Mouse (Mus musculus): ENCODE measurements at regions not wholly inside any gene's neighbourhood (a gene's known extent, or its start where the extent isn't known, plus 50 kb on each side); places are given as distances from the start of the nearest gene placed in this dataset.
A peak's percentile ranks its signal among the peaks of the same experiment; 100 is the strongest.

DNA sequence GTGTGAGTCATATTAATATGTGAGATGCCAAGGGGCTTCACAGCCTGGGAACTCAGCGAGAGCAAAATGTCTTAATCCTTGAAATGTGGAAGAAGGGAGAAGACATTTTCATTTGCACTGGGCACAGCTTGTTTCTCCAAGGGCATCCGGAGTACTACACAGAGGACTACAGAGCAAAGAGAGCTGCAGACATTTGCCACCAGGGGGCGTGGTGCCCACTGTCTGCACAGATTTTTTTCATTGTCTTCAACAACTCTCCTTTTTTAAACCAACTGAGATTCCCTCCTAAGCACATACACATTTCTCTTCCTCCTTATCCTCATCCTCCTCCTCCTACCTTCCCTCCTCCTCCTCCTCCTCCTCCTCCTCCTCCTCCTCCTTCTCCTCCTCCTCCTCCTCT, 273.8 kb upstream of the Igfbp7 start:
- no peaks in the 10 kb centered on the region for H3K27me3 ChIP-seq (replicated peaks)
- H3K9me3 ChIP-seq = no peaks in the 10 kb centered on the region
- H3K9ac ChIP-seq = no peak overlapping the region
- ATAC-seq = no peak
- H3K27ac ChIP-seq = no peak overlapping the region
- 64% methylated on average over 3 of the region's 3 CpGs for WGBS
- H3K36me3 ChIP-seq = no peaks in the 10 kb centered on the region
- no peaks in the 10 kb centered on the region for H3K4me1 ChIP-seq (replicated peaks)
- no peak overlapping the region for H3K4me3 ChIP-seq (replicated peaks)
- no peak overlapping the region for H3K4me2 ChIP-seq (replicated peaks)

DNA sequence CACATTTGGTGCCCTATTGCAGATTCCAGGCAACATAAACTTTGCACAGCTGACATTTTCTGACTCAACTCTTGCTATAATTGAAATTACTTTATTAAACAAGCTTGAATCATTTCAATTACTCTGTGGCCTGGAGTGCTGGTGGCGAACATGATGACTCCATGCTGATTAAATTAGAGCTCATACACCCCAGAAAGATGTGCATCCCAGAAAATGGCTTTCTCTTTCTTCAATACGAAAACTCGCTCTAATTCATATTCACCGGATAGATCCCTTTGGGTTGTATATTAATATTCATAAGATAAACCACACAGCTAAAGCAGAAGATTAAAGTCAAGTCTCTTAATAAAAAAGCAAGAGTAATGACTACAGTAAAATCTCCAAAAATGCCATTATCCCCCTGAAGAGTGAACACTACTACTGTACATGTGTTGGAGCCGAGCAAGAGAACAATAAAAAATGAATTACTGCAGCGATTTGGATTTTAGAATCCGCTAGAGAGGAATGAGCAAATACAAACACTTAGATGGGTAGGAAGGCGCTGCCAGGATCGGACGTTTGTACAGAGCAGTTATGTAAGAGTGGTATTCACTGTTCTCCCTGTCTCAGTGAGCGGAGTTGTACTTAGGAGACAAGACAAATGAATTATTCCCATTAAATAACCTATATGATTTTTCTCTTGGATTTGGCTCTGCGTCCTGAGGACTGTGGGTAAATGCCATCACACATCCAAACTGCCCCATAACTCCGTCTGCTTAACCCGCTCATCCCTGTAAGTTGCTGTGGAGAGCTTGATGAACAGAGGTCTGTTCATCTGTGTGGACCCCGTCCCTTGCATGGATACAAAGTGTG, 264.5 kb upstream of the Igfbp7 start:
- Histone ChIP-seq H3K27me3 (replicated peaks) (no peaks in the 10 kb centered on the region), H3K4me3 (replicated peaks) (no peak overlapping the region), H3K4me2 (replicated peaks) (no peak overlapping the region), H3K9ac (no peak overlapping the region), H3K36me3 (no peaks in the 10 kb centered on the region), H3K27ac (no peak overlapping the region), H3K9me3 (no peaks in the 10 kb centered on the region), H3K4me1 (replicated peaks) (no peaks in the 10 kb centered on the region)
- 86% methylated on average over 15 of the region's 15 CpGs for WGBS
- ATAC-seq = no peak

DNA sequence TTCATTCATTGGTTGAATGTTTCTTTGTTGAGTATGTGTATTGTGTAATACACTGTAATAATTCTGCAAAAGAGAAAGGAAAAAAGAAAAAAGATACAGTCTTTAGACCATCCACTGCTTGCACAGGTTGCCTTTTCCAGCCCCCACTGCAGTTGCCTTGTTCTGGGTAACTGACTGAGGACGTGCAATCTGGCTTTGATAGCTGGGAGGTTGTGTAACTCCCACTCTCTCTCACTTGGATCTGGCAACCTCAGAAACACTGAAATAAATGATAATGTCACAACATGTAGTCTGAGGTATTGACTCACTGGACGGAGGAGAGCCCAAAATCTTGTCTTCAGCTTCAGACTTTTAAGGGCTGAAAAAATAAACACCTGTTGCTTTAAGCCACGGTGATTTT, 255.3 kb upstream of the Igfbp7 start:
- H3K9ac ChIP-seq = no peak overlapping the region
- no peaks in the 10 kb centered on the region for H3K27me3 ChIP-seq (replicated peaks)
- no peak for ATAC-seq
- H3K9me3 ChIP-seq = no peaks in the 10 kb centered on the region
- no peak overlapping the region for H3K27ac ChIP-seq
- no peaks in the 10 kb centered on the region for H3K36me3 ChIP-seq
- H3K4me3 ChIP-seq (replicated peaks) = no peak overlapping the region
- no peak overlapping the region for H3K4me2 ChIP-seq (replicated peaks)
- WGBS = 64% methylated on average over 3 of the region's 3 CpGs
- H3K4me1 ChIP-seq (replicated peaks) = no peaks in the 10 kb centered on the region

DNA sequence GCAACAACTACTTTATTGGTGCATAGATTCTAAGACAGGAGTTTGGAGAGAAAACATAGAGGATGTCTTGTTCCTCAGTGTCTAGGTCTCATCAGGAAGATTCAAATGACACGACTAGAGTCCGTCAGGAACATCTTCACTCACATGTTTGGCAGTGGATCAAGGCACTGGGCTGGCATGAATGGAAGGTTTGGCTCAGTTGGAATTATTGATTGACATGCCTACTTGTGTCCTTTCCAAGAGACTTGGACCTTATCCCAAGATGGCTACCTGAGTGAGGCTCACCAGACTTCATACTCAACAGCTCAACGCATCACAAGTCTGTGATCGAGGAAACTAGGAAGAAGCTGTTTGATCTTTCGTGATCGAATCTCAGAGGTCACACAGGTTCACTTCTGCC, 251.2 kb upstream of the Igfbp7 start:
- no peaks in the 10 kb centered on the region for H3K4me1 ChIP-seq (replicated peaks)
- 94% methylated on average over 6 of the region's 6 CpGs for WGBS
- H3K4me2 ChIP-seq (replicated peaks) = no peak overlapping the region
- H3K9me3 ChIP-seq = no peaks in the 10 kb centered on the region
- H3K27ac ChIP-seq = no peak overlapping the region
- no peak overlapping the region for H3K9ac ChIP-seq
- no peaks in the 10 kb centered on the region for H3K36me3 ChIP-seq
- ATAC-seq = no peak
- no peak overlapping the region for H3K4me3 ChIP-seq (replicated peaks)
- no peaks in the 10 kb centered on the region for H3K27me3 ChIP-seq (replicated peaks)

DNA sequence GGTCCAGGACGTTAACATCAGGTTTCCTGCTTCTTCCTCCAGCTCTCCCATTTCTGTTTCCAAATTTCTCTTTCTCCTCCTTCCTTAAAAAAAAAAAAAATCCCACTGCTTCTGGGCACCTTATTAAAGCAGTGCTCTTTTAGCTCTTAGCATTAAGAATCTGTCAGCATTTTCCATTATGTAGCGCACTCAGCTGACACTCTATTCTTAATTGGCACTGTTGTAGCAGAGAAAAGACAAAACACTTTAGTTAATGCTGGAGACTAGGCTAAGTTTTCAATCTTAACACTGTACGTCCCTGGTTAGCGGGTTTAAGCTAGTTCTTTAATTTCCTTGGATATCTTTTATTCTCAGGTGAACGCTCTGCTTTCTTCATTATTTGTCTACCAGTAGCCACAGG, 236.8 kb upstream of the Igfbp7 start:
- Histone ChIP-seq H3K27me3 (replicated peaks) (no peaks in the 10 kb centered on the region), H3K9me3 (no peaks in the 10 kb centered on the region), H3K36me3 (no peaks in the 10 kb centered on the region), H3K9ac (no peak overlapping the region), H3K27ac (no peak overlapping the region), H3K4me2 (replicated peaks) (no peak overlapping the region), H3K4me3 (replicated peaks) (no peak overlapping the region), H3K4me1 (replicated peaks) (no peaks in the 10 kb centered on the region)
- ATAC-seq = no peak
- 89% methylated on average over 5 of the region's 5 CpGs for WGBS

DNA sequence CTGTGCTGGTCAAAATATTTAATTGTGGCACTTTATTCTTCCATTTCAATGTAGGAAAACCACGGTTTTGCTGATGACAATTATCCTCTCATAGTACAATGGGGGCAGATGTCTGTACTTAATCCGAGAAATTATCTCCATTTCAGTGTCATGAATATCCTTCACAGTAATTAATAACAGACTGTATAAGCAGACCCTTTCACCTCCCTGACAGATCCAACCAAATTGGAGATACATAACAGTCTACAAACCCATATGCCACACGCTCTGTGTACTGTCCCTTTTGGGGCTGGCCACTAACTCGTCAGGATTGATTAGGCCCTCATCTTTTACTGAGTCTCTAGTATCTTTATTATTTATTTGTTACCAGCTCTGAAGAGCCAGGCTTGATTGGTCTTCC, 212.6 kb upstream of the Igfbp7 start:
- Histone ChIP-seq H3K4me1 (replicated peaks) (no peaks in the 10 kb centered on the region), H3K4me3 (replicated peaks) (no peak overlapping the region), H3K9ac (no peak overlapping the region), H3K27me3 (replicated peaks) (no peaks in the 10 kb centered on the region), H3K27ac (no peak overlapping the region), H3K36me3 (no peaks in the 10 kb centered on the region), H3K9me3 (no peaks in the 10 kb centered on the region), H3K4me2 (replicated peaks) (no peak overlapping the region)
- WGBS = 73% methylated on average over 4 of the region's 4 CpGs
- no peak for ATAC-seq

DNA sequence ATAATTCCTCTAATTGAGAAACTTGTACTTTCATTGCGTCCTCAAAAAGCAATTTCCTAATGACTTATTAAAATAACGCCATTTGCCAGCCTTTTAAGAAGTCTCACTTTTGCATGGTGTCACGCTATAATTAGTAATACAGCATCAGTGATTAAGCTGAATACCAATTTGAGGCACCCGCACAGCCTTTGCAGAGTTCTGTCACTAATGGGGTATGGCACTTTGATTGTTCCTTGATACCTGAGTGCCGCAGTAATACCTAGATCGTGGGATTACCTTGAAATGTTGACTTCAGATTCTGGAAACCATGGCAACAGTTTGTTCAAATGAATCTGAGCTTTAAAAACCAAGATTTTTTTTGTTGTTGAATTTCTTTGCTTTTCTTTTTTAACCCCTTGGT, 202.7 kb upstream of the Igfbp7 start:
- no peaks in the 10 kb centered on the region for H3K9me3 ChIP-seq
- H3K4me2 ChIP-seq (replicated peaks) = no peak overlapping the region
- no peak overlapping the region for H3K9ac ChIP-seq
- H3K27ac ChIP-seq = no peak overlapping the region
- H3K27me3 ChIP-seq (replicated peaks) = no peaks in the 10 kb centered on the region
- 85% methylated on average over 6 of the region's 6 CpGs for WGBS
- no peaks in the 10 kb centered on the region for H3K36me3 ChIP-seq
- no peak for ATAC-seq
- H3K4me3 ChIP-seq (replicated peaks) = no peak overlapping the region
- H3K4me1 ChIP-seq (replicated peaks) = no peaks in the 10 kb centered on the region

DNA sequence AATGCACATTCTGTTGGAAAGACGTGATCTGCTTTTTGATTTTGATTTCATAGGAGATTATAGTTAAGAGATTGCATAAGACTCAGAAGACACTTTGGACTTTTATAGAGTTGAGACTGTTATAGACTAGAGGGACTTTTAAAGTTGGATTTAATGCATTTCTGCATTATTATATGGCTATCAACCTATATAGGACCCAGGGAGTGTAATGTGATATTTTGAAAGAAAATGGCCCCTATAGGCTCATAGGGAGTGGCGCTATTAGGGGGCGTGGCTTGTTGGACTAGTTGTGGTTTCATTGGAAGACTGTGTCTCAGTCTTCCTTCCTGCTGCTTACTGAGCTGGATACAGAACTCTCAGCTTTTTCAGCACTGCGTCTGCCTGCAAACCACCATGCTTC, 186.9 kb upstream of the Igfbp7 start:
- no peak for ATAC-seq
- no peaks in the 10 kb centered on the region for H3K36me3 ChIP-seq
- 84% methylated on average over 4 of the region's 4 CpGs for WGBS
- no peak overlapping the region for H3K4me3 ChIP-seq (replicated peaks)
- H3K4me1 ChIP-seq (replicated peaks) = no peaks in the 10 kb centered on the region
- no peak overlapping the region for H3K4me2 ChIP-seq (replicated peaks)
- no peak overlapping the region for H3K9ac ChIP-seq
- H3K27me3 ChIP-seq (replicated peaks) = no peaks in the 10 kb centered on the region
- H3K27ac ChIP-seq = no peak overlapping the region
- no peaks in the 10 kb centered on the region for H3K9me3 ChIP-seq

DNA sequence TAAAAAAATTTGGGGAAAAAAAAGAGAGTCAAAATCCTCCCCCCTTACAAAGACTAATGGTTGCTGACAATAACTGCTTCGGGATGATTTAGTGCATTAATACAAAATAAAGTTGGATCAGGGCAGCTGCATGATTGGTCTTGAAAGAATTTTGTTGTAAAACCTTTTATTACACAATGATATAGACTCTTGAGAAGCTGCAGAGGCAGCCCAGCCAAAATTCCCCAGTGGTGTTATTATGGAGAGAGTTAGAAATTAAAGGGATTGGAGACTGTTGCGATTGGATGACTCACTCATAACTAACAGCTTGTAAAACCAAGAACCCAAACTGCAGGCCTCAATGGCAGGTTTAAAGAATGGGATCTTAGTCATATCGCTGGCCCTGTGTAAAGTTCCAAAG, 181.4 kb upstream of the Igfbp7 start:
- 82% methylated on average over 3 of the region's 3 CpGs for whole genome bisulfite sequencing
- Histone ChIP-seq H3K4me2 (replicated peaks) (no peak overlapping the region), H3K4me1 (replicated peaks) (no peaks in the 10 kb centered on the region), H3K9ac (no peak overlapping the region), H3K27ac (no peak overlapping the region), H3K27me3 (replicated peaks) (no peaks in the 10 kb centered on the region), H3K36me3 (no peaks in the 10 kb centered on the region), H3K9me3 (no peaks in the 10 kb centered on the region), H3K4me3 (replicated peaks) (no peak overlapping the region)
- no peak for ATAC-seq

DNA sequence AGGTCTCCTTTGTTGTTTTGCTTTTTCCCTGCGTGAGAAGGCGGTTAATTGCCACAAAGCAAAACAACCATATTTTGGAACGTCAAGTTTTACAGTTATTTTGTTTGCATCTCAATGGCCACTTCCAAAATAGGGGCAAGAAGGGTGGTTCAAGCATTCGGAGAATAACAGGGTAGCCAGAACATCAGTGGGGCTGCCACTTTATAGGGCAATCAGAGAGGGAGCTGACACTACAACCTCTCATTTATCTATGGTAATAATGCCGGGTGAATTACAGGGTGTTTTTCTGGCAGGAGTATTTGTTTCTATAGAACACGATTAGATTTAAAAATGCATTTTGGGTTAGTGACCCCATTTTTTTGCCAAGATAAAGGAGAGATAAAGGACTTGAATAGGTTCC, 173.9 kb upstream of the Igfbp7 start:
- Histone ChIP-seq H3K9me3 (no peaks in the 10 kb centered on the region), H3K36me3 (no peaks in the 10 kb centered on the region), H3K4me2 (replicated peaks) (no peak overlapping the region), H3K4me3 (replicated peaks) (no peak overlapping the region), H3K9ac (no peak overlapping the region), H3K4me1 (replicated peaks) (0 out of 2 replicates have a peak, but pooled peaks cover 3% of the 10 kb centered on the region), H3K27me3 (replicated peaks) (no peaks in the 10 kb centered on the region), H3K27ac (no peak overlapping the region)
- no peak for ATAC-seq
- WGBS = 60% methylated on average over 6 of the region's 6 CpGs

DNA sequence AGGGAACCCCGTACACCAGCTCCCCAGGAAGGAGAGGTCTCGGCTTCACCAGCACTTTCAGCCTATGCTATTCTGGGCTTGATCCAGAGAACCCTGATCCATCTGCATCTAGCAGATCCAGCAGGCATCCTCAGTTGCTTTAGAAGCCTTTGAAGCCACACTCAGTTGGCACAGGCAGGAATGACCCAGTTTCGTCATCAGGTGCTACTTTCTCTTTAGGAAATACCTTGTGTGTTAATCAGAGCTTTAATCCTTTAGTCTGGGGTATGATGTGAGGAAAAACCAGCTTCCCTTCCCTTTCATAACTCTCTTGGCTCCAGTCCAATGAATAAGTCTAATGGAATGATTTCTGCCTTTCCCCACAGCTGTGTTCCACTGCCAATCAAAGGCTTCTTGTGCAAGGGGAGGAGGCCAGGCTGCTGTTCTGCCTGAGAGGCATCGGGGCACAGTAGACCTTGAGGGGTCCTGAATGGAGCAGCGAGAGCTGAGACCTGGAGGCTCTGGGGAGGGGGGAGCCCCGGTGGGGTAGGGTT, 173.3 kb upstream of the Igfbp7 start:
- Histone ChIP-seq H3K27ac (no peak overlapping the region), H3K27me3 (replicated peaks) (no peaks in the 10 kb centered on the region), H3K9ac (no peak overlapping the region), H3K9me3 (no peaks in the 10 kb centered on the region), H3K4me3 (replicated peaks) (no peak overlapping the region), H3K4me2 (replicated peaks) (no peak overlapping the region), H3K4me1 (replicated peaks) (0 out of 2 replicates have a peak, but pooled peaks cover 3% of the 10 kb centered on the region), H3K36me3 (no peaks in the 10 kb centered on the region)
- whole genome bisulfite sequencing = 45% methylated on average over 6 of the region's 6 CpGs
- ATAC-seq = 0 out of 2 replicates have a peak, but pooled peaks have one; percentile 41

DNA sequence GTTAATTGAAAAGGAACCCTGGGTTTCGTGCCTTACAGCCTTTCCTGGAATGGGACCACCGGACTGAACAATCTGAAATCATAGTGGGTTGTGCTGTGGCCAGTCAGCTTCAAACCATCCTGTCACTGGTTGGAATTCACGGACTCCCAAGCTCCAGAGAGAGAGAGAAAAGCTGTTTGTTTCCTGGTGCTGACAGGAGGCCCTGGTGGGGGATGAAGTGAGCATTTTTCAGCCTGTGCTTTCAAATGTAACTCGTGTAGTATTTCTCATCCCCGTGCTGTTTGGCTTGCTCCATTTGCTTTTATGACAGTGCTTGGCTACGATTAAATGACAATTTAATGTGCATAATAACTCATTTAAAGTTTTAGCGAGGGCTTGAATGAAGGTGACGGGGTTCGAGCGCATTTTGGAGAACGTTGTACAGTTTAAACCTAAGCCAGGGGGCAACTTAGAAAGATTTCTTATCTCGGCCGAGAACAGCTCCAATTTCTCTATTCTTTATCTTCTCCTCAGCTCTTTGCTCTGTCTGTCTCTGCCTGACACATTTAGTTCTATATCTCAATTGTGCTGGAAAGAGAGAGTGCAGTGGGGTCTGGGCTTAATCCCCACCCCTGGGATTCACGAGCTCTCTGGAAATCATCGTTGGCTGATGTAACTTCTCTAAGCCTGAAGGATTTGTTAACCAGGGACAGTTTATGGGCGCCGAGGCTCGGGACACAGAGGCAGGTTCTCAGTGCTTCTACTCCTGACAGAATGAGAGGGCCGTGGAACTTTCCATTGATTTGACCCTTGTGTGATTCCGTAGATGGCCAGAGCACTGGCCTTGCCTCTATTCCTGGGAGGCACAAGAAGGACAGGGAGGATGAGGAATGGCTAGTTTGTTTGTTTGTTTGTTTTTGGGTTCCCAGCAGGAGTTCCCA, 172.2 kb upstream of the Igfbp7 start:
- no peaks in the 10 kb centered on the region for H3K27me3 ChIP-seq (replicated peaks)
- 0 out of 2 replicates have a peak, but pooled peaks cover 3% of the 10 kb centered on the region for H3K4me1 ChIP-seq (replicated peaks)
- H3K4me2 ChIP-seq (replicated peaks) = no peak overlapping the region; the same call in 1 of the 2 replicates
- no peak overlapping the region for H3K27ac ChIP-seq
- H3K9me3 ChIP-seq = no peaks in the 10 kb centered on the region
- 42% methylated on average over 20 of the region's 20 CpGs for WGBS
- 0 out of 2 replicates have a peak, but pooled peaks have one; percentile 23 for ATAC-seq
- H3K9ac ChIP-seq = no peak overlapping the region
- H3K36me3 ChIP-seq = no peaks in the 10 kb centered on the region
- no peak overlapping the region for H3K4me3 ChIP-seq (replicated peaks)

All from intestine, embryonic 15.5 days (tissue).